Mouse (Mus musculus): Measurements from ENCODE around the gene Kdm2a.

DNA sequence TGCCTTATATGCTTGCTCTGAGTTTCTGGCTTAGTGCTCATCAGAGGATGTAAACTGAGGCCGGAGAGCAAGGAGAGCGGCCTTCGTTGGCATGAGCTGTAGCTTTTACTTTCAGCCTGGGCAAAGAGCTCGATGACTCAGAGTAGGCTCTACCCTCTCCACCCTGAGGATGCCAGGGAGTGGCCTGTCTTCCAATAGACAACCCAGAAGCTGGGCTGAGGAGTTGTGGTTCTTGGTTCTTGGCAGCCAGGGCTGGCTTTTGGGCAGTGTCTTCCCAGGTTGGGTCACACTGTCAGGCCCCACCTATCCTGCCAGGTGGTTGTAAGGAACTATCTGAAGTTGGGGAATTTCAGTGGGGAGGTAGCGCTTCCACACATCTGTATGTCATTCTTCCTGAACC, 21.6 kb upstream of the Kdm2a start:
- TF ChIP-seq MYOG (IDR thresholded peaks at IDR 0.05; ENCODE audit: control insufficient read depth in 1 of 3, insufficient read depth in 1 of 3, insufficient read length in 2 of 3, low read depth in 2 of 3) (no peak), MYOD1 (IDR thresholded peaks at IDR 0.05; ENCODE audit: control insufficient read depth in 1 of 3, insufficient read length in 2 of 3, low read depth in 2 of 3) (no peak), USF1 (IDR thresholded peaks at IDR 0.05; ENCODE audit: low read depth) (no peak)

Data from myocyte (in vitro differentiated cells).